Mouse (Mus musculus): ENCODE data around the gene 2310033P09Rik. TPM values are rescaled to one million over a fixed set of nuclear protein-coding genes. Genes with fewer than 3 reads are reported as not detected.

2310033P09Rik gene
- polyA plus RNA-seq, 1 experiment from 2014 or later = 24.5 TPM

- Histone ChIP-seq H3K9ac (ENCODE audit: low read depth, low read length) (no peak overlapping the region), H3K27ac (ENCODE audit: low read depth, low read length) (no peak overlapping the region), H3K9me3 (replicated peaks; ENCODE audit: control insufficient read depth, low read length) (no peaks in the 10 kb centered on the region), H3K4me3 (ENCODE audit: low read depth, low read length) (no peak overlapping the region), H3K27me3 (ENCODE audit: control insufficient read depth, insufficient read depth, low read length) (peaks cover 49% of the 10 kb centered on the region), H3K4me1 (ENCODE audit: control insufficient read depth, insufficient read depth, low read length) (no peaks in the 10 kb centered on the region), H3K4me2 (no peak overlapping the region), H3K36me3 (ENCODE audit: control insufficient read depth, insufficient read depth, low read length) (no peaks in the 10 kb centered on the region)
- WGBS (ENCODE audit: insufficient replicate concordance) = 53% methylated on average over 10 of the region's 10 CpGs
- no peak for ATAC-seq (replicated peaks; ENCODE audit: insufficient number of reproducible peaks, low FRiP score, low TSS enrichment)
These were observed 40.0 kb downstream of the 2310033P09Rik start for GRCm38 (mm10) chr11:59248101-59248500.

DNA sequence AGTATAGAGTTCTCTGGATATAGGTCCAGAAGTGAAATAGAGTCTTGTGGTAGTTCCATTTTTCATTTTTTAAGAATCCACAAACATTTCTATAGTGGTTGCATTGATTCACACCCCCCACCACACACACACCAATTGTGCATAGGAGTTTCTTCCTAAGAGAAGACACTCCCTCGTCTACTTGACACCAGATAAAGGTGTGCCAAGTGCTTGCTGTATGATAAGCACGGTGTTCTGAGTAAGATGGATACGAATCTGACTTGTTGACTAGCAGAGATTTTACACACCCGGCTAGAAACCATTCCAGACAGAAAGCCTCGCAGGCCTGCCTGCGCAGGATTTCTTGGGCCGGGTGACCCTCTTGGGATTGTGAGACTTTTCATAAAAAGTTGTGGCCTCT is 51.5 kb downstream of the 2310033P09Rik start:
- no peak overlapping the region for H3K9ac ChIP-seq (ENCODE audit: low read depth, low read length)
- no peak overlapping the region for H3K4me3 ChIP-seq (ENCODE audit: low read depth, low read length)
- H3K27me3 ChIP-seq (ENCODE audit: control insufficient read depth, insufficient read depth, low read length) = peaks cover 42% of the 10 kb centered on the region
- no peak for ATAC-seq (replicated peaks; ENCODE audit: insufficient number of reproducible peaks, low FRiP score, low TSS enrichment)
- WGBS (ENCODE audit: insufficient replicate concordance) = 60% methylated on average over 7 of the region's 7 CpGs
- no peak overlapping the region for H3K4me2 ChIP-seq
- H3K36me3 ChIP-seq (ENCODE audit: control insufficient read depth, insufficient read depth, low read length) = no peaks in the 10 kb centered on the region
- H3K9me3 ChIP-seq (replicated peaks; ENCODE audit: control insufficient read depth, low read length) = no peaks in the 10 kb centered on the region
- no peak overlapping the region for H3K27ac ChIP-seq (ENCODE audit: low read depth, low read length)
- H3K4me1 ChIP-seq (ENCODE audit: control insufficient read depth, insufficient read depth, low read length) = peaks cover 5% of the 10 kb centered on the region; the same call in 1 of the 2 replicates

Other genes with a start within 250 kb of the 2310033P09Rik start
- 26.1 and 27.5 TPM in 2 replicates for gene Trim11, start 230.2 kb upstream of the 2310033P09Rik start, polyA plus RNA-seq (2014; fragmentation: Nextera tagmentation; extraction: Ambion mirVana)
- 39.3 and 41.1 TPM in 2 replicates for gene Obscn, start 71.9 kb upstream of the 2310033P09Rik start, polyA plus RNA-seq (2014; fragmentation: Nextera tagmentation; extraction: Ambion mirVana)
- 3.8 and 5.3 TPM in 2 replicates for gene Iba57, start 44.6 kb upstream of the 2310033P09Rik start, polyA plus RNA-seq (2014; fragmentation: Nextera tagmentation; extraction: Ambion mirVana)
- 0.11 TPM in 1 of 2 replicates, not detected in the other for gene Gjc2, start 25.1 kb upstream of the 2310033P09Rik start, polyA plus RNA-seq (2014; fragmentation: Nextera tagmentation; extraction: Ambion mirVana)
- gene Guk1, start 16.1 kb upstream of the 2310033P09Rik start, polyA plus RNA-seq (2014; fragmentation: Nextera tagmentation; extraction: Ambion mirVana) = 121 and 125 TPM in 2 replicates
- gene Mrpl55, start 5.8 kb upstream of the 2310033P09Rik start, polyA plus RNA-seq (2014; fragmentation: Nextera tagmentation; extraction: Ambion mirVana) = 98.5 and 102 TPM in 2 replicates
- gene Arf1, start 19.9 kb downstream of the 2310033P09Rik start, polyA plus RNA-seq (2014; fragmentation: Nextera tagmentation; extraction: Ambion mirVana) = 575 and 646 TPM in 2 replicates
- gene Wnt3a, start 82.4 kb downstream of the 2310033P09Rik start, polyA plus RNA-seq (2014; fragmentation: Nextera tagmentation; extraction: Ambion mirVana) = not detected in 2 replicates
- gene Wnt9a, start 98.6 kb downstream of the 2310033P09Rik start, polyA plus RNA-seq (2014; fragmentation: Nextera tagmentation; extraction: Ambion mirVana) = 1.3 and 1.6 TPM in 2 replicates
- gene Prss38, start 167.3 kb downstream of the 2310033P09Rik start, polyA plus RNA-seq (2014; fragmentation: Nextera tagmentation; extraction: Ambion mirVana) = not detected in 2 replicates
- 11.3 and 13.0 TPM in 2 replicates for gene Jmjd4, start 241.7 kb downstream of the 2310033P09Rik start, polyA plus RNA-seq (2014; fragmentation: Nextera tagmentation; extraction: Ambion mirVana)
- 117 and 124 TPM in 2 replicates for gene Snap47, start 242.9 kb downstream of the 2310033P09Rik start, polyA plus RNA-seq (2014; fragmentation: Nextera tagmentation; extraction: Ambion mirVana)

Data from heart, embryonic 11.5 days (tissue).